Comparison of ENCODE assay signal across 8 mouse cellular contexts in genomic region chr11:86022439-86022838, GRCm38 (mm10).
DNase-seq lines count a peak whose midpoint lies in the region; ATAC-seq lines count a peak whose summit lies in the region.

No protein-coding gene starts in this region.

- intact Hi-C loops in heart, postnatal 36 days (cut with DNase I): no loop called here

- no peaks in the 10 kb centered on the region for H3K27me3 ChIP-seq in embryonic facial prominence, embryonic 12.5 days
- H3K27me3 ChIP-seq in embryonic facial prominence, embryonic 10.5 days (replicated peaks; ENCODE audit: low read depth, poor library complexity, severe bottlenecking): no peaks in the 10 kb centered on the region
- H3K27me3 ChIP-seq in midbrain, embryonic 14.5 days (ENCODE audit: control insufficient read depth, insufficient read depth, low read length): no peaks in the 10 kb centered on the region
- no peaks in the 10 kb centered on the region for H3K27me3 ChIP-seq in midbrain, embryonic 13.5 days
- no peaks in the 10 kb centered on the region for H3K27me3 ChIP-seq in stomach, embryonic 14.5 days (ENCODE audit: control insufficient read depth, insufficient read depth, low read length)

- 52% methylated on average over 4 of the region's 4 CpGs for WGBS in embryonic facial prominence, embryonic 12.5 days
- whole genome bisulfite sequencing in embryonic facial prominence, embryonic 10.5 days: 82% methylated on average over 4 of the region's 4 CpGs
- 72% methylated on average over 4 of the region's 4 CpGs for WGBS in midbrain, embryonic 14.5 days
- 70% methylated on average over 4 of the region's 4 CpGs for WGBS in midbrain, embryonic 13.5 days
- WGBS in stomach, embryonic 14.5 days: 26% methylated on average over 4 of the region's 4 CpGs

- no peak for ATAC-seq in embryonic facial prominence, embryonic 12.5 days (ENCODE audit: insufficient number of reproducible peaks, insufficient read depth, low FRiP score, low TSS enrichment)
- no peak for ATAC-seq in midbrain, embryonic 14.5 days (ENCODE audit: low FRiP score, low TSS enrichment)
- no peak for ATAC-seq in midbrain, embryonic 13.5 days
- ATAC-seq in stomach, embryonic 14.5 days (ENCODE audit: insufficient number of reproducible peaks, insufficient read depth, low FRiP score, low read depth): peak; percentile 83; the same call in 1 of the 2 replicates

- H3K9me3 ChIP-seq in embryonic facial prominence, embryonic 12.5 days: no peaks in the 10 kb centered on the region
- no peaks in the 10 kb centered on the region for H3K9me3 ChIP-seq in embryonic facial prominence, embryonic 10.5 days
- H3K9me3 ChIP-seq in midbrain, embryonic 14.5 days (ENCODE audit: control insufficient read depth, low read length): no peaks in the 10 kb centered on the region
- no peaks in the 10 kb centered on the region for H3K9me3 ChIP-seq in midbrain, embryonic 13.5 days
- no peaks in the 10 kb centered on the region for H3K9me3 ChIP-seq in stomach, embryonic 14.5 days (ENCODE audit: control insufficient read depth, low read depth, low read length)

- no peak for DNase-seq in embryonic facial prominence, embryonic 10.5 days (ENCODE audit: low spot score)
- peak; percentile 23 for DNase-seq in midbrain, embryonic 14.5 days
- DNase-seq in heart, postnatal 36 days: peak; percentile 10 to 29
- DNase-seq in natural killer cell, adult 2 months (ENCODE audit: low spot score in 2 of 2): no peak
- no peak for DNase-seq in testis, postnatal 14 days (ENCODE audit: low spot score)

- H3K27ac ChIP-seq in embryonic facial prominence, embryonic 12.5 days: peak overlapping the region; percentile 46; the same call in 1 of the 2 replicates
- no peak overlapping the region; the same call in 1 of the 2 replicates for H3K27ac ChIP-seq in embryonic facial prominence, embryonic 10.5 days (replicated peaks)
- H3K27ac ChIP-seq in midbrain, embryonic 14.5 days (replicated peaks; ENCODE audit: low read depth, low read length): no peak overlapping the region
- H3K27ac ChIP-seq in midbrain, embryonic 13.5 days: no peak overlapping the region
- peak overlapping the region; percentile 3; the same call in 1 of the 2 replicates for H3K27ac ChIP-seq in stomach, embryonic 14.5 days (ENCODE audit: low read length)

- no peak overlapping the region for H3K4me2 ChIP-seq in embryonic facial prominence, embryonic 12.5 days (replicated peaks)
- no peak overlapping the region for H3K4me2 ChIP-seq in midbrain, embryonic 14.5 days (ENCODE audit: low read length)
- no peak overlapping the region for H3K4me2 ChIP-seq in midbrain, embryonic 13.5 days (replicated peaks)
- no peak overlapping the region for H3K4me2 ChIP-seq in stomach, embryonic 14.5 days (replicated peaks; ENCODE audit: low read depth, low read length)

- H3K4me1 ChIP-seq in embryonic facial prominence, embryonic 12.5 days: peaks cover 22% of the 10 kb centered on the region
- peaks cover 25% of the 10 kb centered on the region for H3K4me1 ChIP-seq in embryonic facial prominence, embryonic 10.5 days
- H3K4me1 ChIP-seq in midbrain, embryonic 14.5 days (ENCODE audit: control insufficient read depth, insufficient read depth, low read length): no peaks in the 10 kb centered on the region
- peaks cover 7% of the 10 kb centered on the region; the same call in 1 of the 2 replicates for H3K4me1 ChIP-seq in midbrain, embryonic 13.5 days (replicated peaks)
- 0 out of 2 replicates have a peak, but pooled peaks cover 6% of the 10 kb centered on the region for H3K4me1 ChIP-seq in stomach, embryonic 14.5 days (ENCODE audit: control insufficient read depth, insufficient read depth, low read length)

- H3K36me3 ChIP-seq in embryonic facial prominence, embryonic 12.5 days: no peaks in the 10 kb centered on the region
- no peaks in the 10 kb centered on the region for H3K36me3 ChIP-seq in embryonic facial prominence, embryonic 10.5 days (replicated peaks)
- no peaks in the 10 kb centered on the region for H3K36me3 ChIP-seq in midbrain, embryonic 14.5 days (ENCODE audit: control insufficient read depth, insufficient read depth, low read length)
- H3K36me3 ChIP-seq in midbrain, embryonic 13.5 days: no peaks in the 10 kb centered on the region
- H3K36me3 ChIP-seq in stomach, embryonic 14.5 days (ENCODE audit: control insufficient read depth, insufficient read depth, low read length): no peaks in the 10 kb centered on the region

- no peak overlapping the region for H3K9ac ChIP-seq in embryonic facial prominence, embryonic 12.5 days
- no peak overlapping the region for H3K9ac ChIP-seq in midbrain, embryonic 14.5 days (replicated peaks; ENCODE audit: low read length)
- H3K9ac ChIP-seq in midbrain, embryonic 13.5 days (replicated peaks): no peak overlapping the region
- no peak overlapping the region for H3K9ac ChIP-seq in stomach, embryonic 14.5 days (replicated peaks; ENCODE audit: low read depth, low read length)

- no peak overlapping the region for H3K4me3 ChIP-seq in embryonic facial prominence, embryonic 12.5 days
- H3K4me3 ChIP-seq in embryonic facial prominence, embryonic 10.5 days: no peak overlapping the region
- H3K4me3 ChIP-seq in midbrain, embryonic 14.5 days (replicated peaks; ENCODE audit: low read depth, low read length): no peak overlapping the region
- H3K4me3 ChIP-seq in midbrain, embryonic 13.5 days (replicated peaks): no peak overlapping the region
- H3K4me3 ChIP-seq in stomach, embryonic 14.5 days (ENCODE audit: low read depth, low read length): no peak overlapping the region

Comparison
In these comparisons a context has a peak if more than half of its experiments do, and no peak if none do; other contexts are left out.
1. H3K27ac ChIP-seq: peak in embryonic facial prominence, embryonic 12.5 days (single experiment) and stomach, embryonic 14.5 days (single experiment); none in embryonic facial prominence, embryonic 10.5 days (single experiment), midbrain, embryonic 14.5 days (single experiment) and midbrain, embryonic 13.5 days (single experiment).
2. DNase-seq: peak in midbrain, embryonic 14.5 days (single experiment) and heart, postnatal 36 days (2 of 2); none in embryonic facial prominence, embryonic 10.5 days (single experiment), natural killer cell, adult 2 months (0 of 2) and testis, postnatal 14 days (single experiment).